ENCODE assay signal across 9 mouse cellular contexts in genomic region chr9:111478853-111479490, GRCm38 (mm10). TPM values are rescaled to one million over a fixed set of nuclear protein-coding genes. Genes with fewer than 3 reads are reported as not detected.
A peak's percentile ranks its signal among the peaks of the same experiment; 100 is the strongest.
DNase-seq lines count a peak whose midpoint lies in the region; ATAC-seq and TF ChIP-seq lines count a peak whose summit lies in the region.
"Had no signal": no experiment of that assay in that cellular context is flagged by ENCODE, and none has a peak within 500 bp of the region (broad histone marks: within the 10 kb centered on the region; RNA-seq: fewer than 3 reads in every experiment).

No protein-coding gene starts in this region.

- H3K4me3 ChIP-seq in neural tube, embryonic 11.5 days (ENCODE audit: low read depth, low read length): no peak overlapping the region
- no peak overlapping the region for H3K4me3 ChIP-seq in hindbrain, embryonic 13.5 days
- no peak overlapping the region for H3K4me3 ChIP-seq in stomach, postnatal 0 days (ENCODE audit: low read depth, low read length)
- H3K4me3 ChIP-seq: midbrain, embryonic 12.5 days had no signal

- ATAC-seq in neural tube, embryonic 11.5 days (ENCODE audit: insufficient read depth, low FRiP score, low TSS enrichment): 0 out of 2 replicates have a peak, but pooled peaks have one; percentile 8
- peak; percentile 43 for ATAC-seq in hindbrain, embryonic 13.5 days (ENCODE audit: low FRiP score)
- ATAC-seq in stomach, postnatal 0 days (ENCODE audit: low FRiP score, low TSS enrichment): no peak

- peaks cover 6% of the 10 kb centered on the region; the same call in 1 of the 2 replicates for H3K4me1 ChIP-seq in neural tube, embryonic 11.5 days (ENCODE audit: control insufficient read depth, insufficient read depth, low read length)
- H3K4me1 ChIP-seq in hindbrain, embryonic 13.5 days (replicated peaks): peaks cover 32% of the 10 kb centered on the region
- H3K4me1 ChIP-seq in stomach, postnatal 0 days (replicated peaks; ENCODE audit: control insufficient read depth, insufficient read depth): no peaks in the 10 kb centered on the region

- 68% methylated on average over 7 of the region's 7 CpGs for WGBS in neural tube, embryonic 11.5 days
- 68% methylated on average over 7 of the region's 7 CpGs for WGBS in hindbrain, embryonic 13.5 days
- WGBS in stomach, postnatal 0 days: 66% methylated on average over 7 of the region's 7 CpGs

- peak; percentile 86 for TF ChIP-seq CTCF in stomach, postnatal 0 days (IDR thresholded peaks at IDR 0.05; ENCODE audit: low read depth)

- H3K9ac ChIP-seq in neural tube, embryonic 11.5 days (ENCODE audit: low read length): no peak overlapping the region
- H3K9ac ChIP-seq in hindbrain, embryonic 13.5 days: no peak overlapping the region
- no peak overlapping the region for H3K9ac ChIP-seq in stomach, postnatal 0 days (ENCODE audit: low read length)
- H3K9ac ChIP-seq: midbrain, embryonic 12.5 days had no signal

- H3K36me3 ChIP-seq in neural tube, embryonic 11.5 days (ENCODE audit: control insufficient read depth, insufficient read depth, low read length): no peaks in the 10 kb centered on the region
- no peaks in the 10 kb centered on the region for H3K36me3 ChIP-seq in hindbrain, embryonic 13.5 days
- no peaks in the 10 kb centered on the region for H3K36me3 ChIP-seq in stomach, postnatal 0 days (ENCODE audit: control insufficient read depth, insufficient read depth, low read length)
- H3K36me3 ChIP-seq: midbrain, embryonic 12.5 days had no signal

- H3K9me3 ChIP-seq in neural tube, embryonic 11.5 days (ENCODE audit: control insufficient read depth, low read length): no peaks in the 10 kb centered on the region
- H3K9me3 ChIP-seq in hindbrain, embryonic 13.5 days: no peaks in the 10 kb centered on the region
- no peaks in the 10 kb centered on the region for H3K9me3 ChIP-seq in stomach, postnatal 0 days (ENCODE audit: control insufficient read depth, low read length)
- H3K9me3 ChIP-seq: midbrain, embryonic 12.5 days had no signal

- no peaks in the 10 kb centered on the region for H3K27me3 ChIP-seq in neural tube, embryonic 11.5 days (ENCODE audit: control insufficient read depth, insufficient read depth, low read length)
- H3K27me3 ChIP-seq in hindbrain, embryonic 13.5 days: no peaks in the 10 kb centered on the region
- H3K27me3 ChIP-seq in stomach, postnatal 0 days (ENCODE audit: control insufficient read depth, insufficient read depth, low read length): no peaks in the 10 kb centered on the region
- H3K27me3 ChIP-seq: midbrain, embryonic 12.5 days had no signal

- TF ChIP-seq EP300 in stomach, postnatal 0 days (optimal IDR thresholded peaks at IDR 0.05): no peak

- H3K4me2 ChIP-seq in neural tube, embryonic 11.5 days (ENCODE audit: low read depth): no peak overlapping the region
- no peak overlapping the region for H3K4me2 ChIP-seq in hindbrain, embryonic 13.5 days
- H3K4me2 ChIP-seq in stomach, postnatal 0 days (replicated peaks; ENCODE audit: low read depth): no peak overlapping the region
- H3K4me2 ChIP-seq: midbrain, embryonic 12.5 days had no signal

- DNase-seq in heart, adult 8-10 months (ENCODE audit: low spot score): peak; percentile 20
- DNase-seq in heart, adult 9 months (ENCODE audit: low spot score in 2 of 2): no peak
- DNase-seq in neural tube, embryonic 11.5 days (ENCODE audit: low spot score): peak; percentile 33
- DNase-seq in neural tube, embryonic 10.5 days (ENCODE audit: extremely low spot score, low spot score): no peak
- no peak for DNase-seq in stomach, postnatal 0 days (ENCODE audit: low spot score)
- DNase-seq in natural killer cell, adult 2 months (ENCODE audit: low spot score in 2 of 2): no peak
- DNase-seq in frontal cortex, postnatal 14 days (ENCODE audit: low spot score in 2 of 2): no peak

- H3K27ac ChIP-seq in neural tube, embryonic 11.5 days (ENCODE audit: low read depth, low read length): no peak overlapping the region
- no peak overlapping the region for H3K27ac ChIP-seq in hindbrain, embryonic 13.5 days
- no peak overlapping the region for H3K27ac ChIP-seq in stomach, postnatal 0 days (replicated peaks)
- H3K27ac ChIP-seq: midbrain, embryonic 12.5 days had no signal

RNA-seq across cellular contexts. Expression of gene Dclk3, which starts 40.1 kb away (rescaled TPM):
- under 1 TPM; 0.16 to 0.37 (median 0.22) TPM for total RNA-seq in heart, adult 8-10 months (2022)
- 2.6 and 3.0 TPM in 2 replicates for polyA plus RNA-seq in neural tube, embryonic 11.5 days (2014; fragmentation: Nextera tagmentation; extraction: Ambion mirVana)
- 4.4 and 4.9 TPM in 2 replicates for polyA plus RNA-seq in hindbrain, embryonic 13.5 days (2015; fragmentation: Nextera tagmentation; extraction: Ambion mirVana)
- 0.35 and 0.44 TPM in 2 replicates for polyA plus RNA-seq in stomach, postnatal 0 days (2015; fragmentation: Nextera tagmentation; extraction: Ambion mirVana)

Comparison
In these comparisons a context has a peak if more than half of its experiments do, and no peak if none do; other contexts are left out.
1. DNase-seq: peak in heart, adult 8-10 months (single experiment) and neural tube, embryonic 11.5 days (single experiment); none in heart, adult 9 months (0 of 2), neural tube, embryonic 10.5 days (single experiment), stomach, postnatal 0 days (single experiment), natural killer cell, adult 2 months (0 of 2) and frontal cortex, postnatal 14 days (0 of 2).